Mouse (Mus musculus): ENCODE measurements around the gene Gm4792. TPM values are rescaled to one million over a fixed set of nuclear protein-coding genes. Genes with fewer than 3 reads are reported as not detected.

Gene Gm4792
- total RNA-seq, 2 experiments from 2014 or later: not detected

GRCm38 (mm10) chr10:94282797-94283196 lies 15.7 kb downstream of the Gm4792 start:
- intact Hi-C loops (cut with DNase I): no loop called here
- no peak overlapping the region for H3K4me3 ChIP-seq
- no peak overlapping the region for H3K27ac ChIP-seq
- TF ChIP-seq CTCF (IDR thresholded peaks at IDR 0.05): no peak
- DNase-seq: no peak

GRCm38 (mm10) chr10:94282179-94282578 lies 16.3 kb downstream of the Gm4792 start:
- TF ChIP-seq CTCF (IDR thresholded peaks at IDR 0.05): no peak
- intact Hi-C loops (cut with DNase I): no loop called here
- Histone ChIP-seq H3K4me3 (no peak overlapping the region), H3K27ac (no peak overlapping the region)
- no peak for DNase-seq

GRCm38 (mm10) chr10:94276511-94276910 lies 22.0 kb downstream of the Gm4792 start:
- no peak for TF ChIP-seq CTCF (IDR thresholded peaks at IDR 0.05)
- intact Hi-C loops (cut with DNase I): no loop called here
- no peak overlapping the region for H3K4me3 ChIP-seq
- DNase-seq: no peak
- H3K27ac ChIP-seq: no peak overlapping the region

- intact Hi-C loops (cut with DNase I): no loop called here
- Histone ChIP-seq H3K27ac (no peak overlapping the region), H3K4me3 (no peak overlapping the region)
- no peak for TF ChIP-seq CTCF (IDR thresholded peaks at IDR 0.05)
- no peak for DNase-seq
Measured at GRCm38 (mm10) chr10:94275321-94275720, 23.2 kb downstream of the Gm4792 start.

- DNase-seq: no peak
- no peak overlapping the region for H3K4me3 ChIP-seq
- H3K27ac ChIP-seq: no peak overlapping the region
- no peak for TF ChIP-seq CTCF (IDR thresholded peaks at IDR 0.05)
- intact Hi-C loops (cut with DNase I): no loop called here
Measured at GRCm38 (mm10) chr10:94265656-94266542, 32.6 kb downstream of the Gm4792 start.

- intact Hi-C loops (cut with DNase I): no loop called here
- Histone ChIP-seq H3K27ac (no peak overlapping the region), H3K4me3 (no peak overlapping the region)
- DNase-seq: no peak
- no peak for TF ChIP-seq CTCF (IDR thresholded peaks at IDR 0.05)
Measured at GRCm38 (mm10) chr10:94263211-94263610, 35.3 kb downstream of the Gm4792 start.

GRCm38 (mm10) chr10:94262646-94263045 lies 35.9 kb downstream of the Gm4792 start:
- H3K4me3 ChIP-seq: no peak overlapping the region
- no peak overlapping the region for H3K27ac ChIP-seq
- no peak for TF ChIP-seq CTCF (IDR thresholded peaks at IDR 0.05)
- DNase-seq: no peak
- intact Hi-C loops (cut with DNase I): no loop called here

GRCm38 (mm10) chr10:94260544-94260943 lies 38.0 kb downstream of the Gm4792 start:
- intact Hi-C loops (cut with DNase I): no loop called here
- DNase-seq: no peak
- Histone ChIP-seq H3K4me3 (no peak overlapping the region), H3K27ac (no peak overlapping the region)
- TF ChIP-seq CTCF (IDR thresholded peaks at IDR 0.05): no peak

- no peak for DNase-seq
- TF ChIP-seq CTCF (IDR thresholded peaks at IDR 0.05): no peak
- no peak overlapping the region for H3K4me3 ChIP-seq
- H3K27ac ChIP-seq: no peak overlapping the region
- intact Hi-C loops (cut with DNase I): no loop called here
Measured at GRCm38 (mm10) chr10:94256518-94256917, 42.0 kb downstream of the Gm4792 start.

- intact Hi-C loops (cut with DNase I): no loop called here
- H3K27ac ChIP-seq: no peak overlapping the region
- no peak for DNase-seq
- H3K4me3 ChIP-seq: no peak overlapping the region
- TF ChIP-seq CTCF (IDR thresholded peaks at IDR 0.05): no peak
Measured at GRCm38 (mm10) chr10:94255744-94256143, 42.8 kb downstream of the Gm4792 start.

GRCm38 (mm10) chr10:94254766-94255165 lies 43.7 kb downstream of the Gm4792 start:
- TF ChIP-seq CTCF (IDR thresholded peaks at IDR 0.05): no peak
- intact Hi-C loops (cut with DNase I): no loop called here
- H3K4me3 ChIP-seq: no peak overlapping the region

GRCm38 (mm10) chr10:94253260-94253807 lies 45.2 kb downstream of the Gm4792 start:
- intact Hi-C loops (cut with DNase I): no loop called here
- TF ChIP-seq CTCF (IDR thresholded peaks at IDR 0.05): no peak
- DNase-seq: no peak

More at GRCm38 (mm10) chr10:94254766-94255165, 43.7 kb downstream of the Gm4792 start:
- DNase-seq: no peak
- H3K27ac ChIP-seq: no peak overlapping the region

GRCm38 (mm10) chr10:94249575-94250456 lies 48.7 kb downstream of the Gm4792 start:
- peak; percentile 47 for DNase-seq
- H3K4me3 ChIP-seq: peak overlapping the region; percentile 18; the same call in 1 of the 2 replicates
- H3K27ac ChIP-seq: peak overlapping the region; percentile 60
- TF ChIP-seq CTCF (IDR thresholded peaks at IDR 0.05): no peak
- intact Hi-C loops (cut with DNase I): no loop called here

More at GRCm38 (mm10) chr10:94253260-94253807, 45.2 kb downstream of the Gm4792 start:
- H3K27ac ChIP-seq: no peak overlapping the region
- H3K4me3 ChIP-seq: no peak overlapping the region

All from gastrocnemius, adult 2 months (tissue).